In genomic region chr11:115208776-115209732, GRCm38 (mm10) we compare ENCODE assay signal across 1 mouse cellular context.
TF ChIP-seq lines count a peak whose summit lies in the region.

No protein-coding gene starts in this region.

TF ChIP-seq in MEL, 35 proteins besides CTCF, POLR2A, EP300 and RAD21 (continued from another document):
- TF ChIP-seq GATA1 (IDR thresholded peaks at IDR 0.05; ENCODE audit: low read depth, low read length) = no peak
